Mouse (Mus musculus) granulocyte monocyte progenitor cell, adult 5-6 weeks (primary cell): ENCODE results near the gene Zscan20. TPM values are rescaled to one million over a fixed set of nuclear protein-coding genes. Genes with fewer than 3 reads are reported as not detected.

Source experiments
- total RNA-seq, 2 experiments: library from RNA; stranded (forward) in 1 of 2; stranded (reverse) in 1 of 2; fragments of 200-712, 200-1000 nt in 1 of 2; fragments of >200 nt in 1 of 2; fragmentation: Nextera tagmentation in 1 of 2; gene quantifications; 2 replicates each; pipeline ENCODE4 v1.2.3; 2014 to 2017

Zscan20 gene
- total RNA-seq, 2 experiments from 2014 or later: 3.0 TPM

Other genes with a start within 250 kb of the Zscan20 start
- gene Tlr12, start 8.5 kb upstream of the Zscan20 start, total RNA-seq (2014; fragmentation: Nextera tagmentation): 0.82 and 2.3 TPM in 2 replicates
- 0.13 TPM in 1 of 2 replicates, not detected in the other for gene Tlr12, start 8.5 kb upstream of the Zscan20 start, total RNA-seq (2017)
- gene Phc2, start 44.6 kb upstream of the Zscan20 start, total RNA-seq (2014; fragmentation: Nextera tagmentation): 33.7 and 47.2 TPM in 2 replicates
- 8.7 and 17.5 TPM in 2 replicates for gene Phc2, start 44.6 kb upstream of the Zscan20 start, total RNA-seq (2017)
- gene A3galt2, start 145.3 kb upstream of the Zscan20 start, total RNA-seq (2014; fragmentation: Nextera tagmentation): not detected in 2 replicates
- gene A3galt2, start 145.3 kb upstream of the Zscan20 start, total RNA-seq (2017): 0.04 TPM in 1 of 2 replicates, not detected in the other
- 32.7 and 40.1 TPM in 2 replicates for gene Zfp362, start 195.9 kb upstream of the Zscan20 start, total RNA-seq (2014; fragmentation: Nextera tagmentation)
- gene Zfp362, start 195.9 kb upstream of the Zscan20 start, total RNA-seq (2017): 3.7 and 4.4 TPM in 2 replicates